40 mouse cellular contexts compared by ENCODE assay signal in genomic region chrX:36385340-36385739, GRCm38 (mm10). TPM values are rescaled to one million over a fixed set of nuclear protein-coding genes. Genes with fewer than 3 reads are reported as not detected.
DNase-seq lines count a peak whose midpoint lies in the region; ATAC-seq and TF ChIP-seq lines count a peak whose summit lies in the region.
"Had no signal": no experiment of that assay in that cellular context is flagged by ENCODE, and none has a peak within 500 bp of the region (broad histone marks: within the 10 kb centered on the region; RNA-seq: fewer than 3 reads in every experiment).

No protein-coding gene starts in this region.

- no peak overlapping the region for H3K27ac ChIP-seq in intestine, embryonic 15.5 days
- no peak overlapping the region for H3K27ac ChIP-seq in limb, embryonic 10.5 days
- H3K27ac ChIP-seq: embryonic facial prominence, embryonic 12.5 days; forebrain, embryonic 10.5 days; forebrain, embryonic 15.5 days; gastrocnemius, adult 2 months; heart, embryonic 10.5 days; heart, embryonic 15.5 days; hindbrain, embryonic 12.5 days; hindbrain, postnatal 0 days; limb, embryonic 12.5 days; liver, embryonic 15.5 days; lung, embryonic 15.5 days; midbrain, embryonic 12.5 days had no signal

- H3K4me1 ChIP-seq in intestine, embryonic 15.5 days (replicated peaks), result no peaks in the 10 kb centered on the region
- H3K4me1 ChIP-seq in lung, adult 2 months (ENCODE audit: control insufficient read depth, insufficient read depth, low read length), result no peaks in the 10 kb centered on the region
- H3K4me1 ChIP-seq in limb, embryonic 10.5 days, result no peaks in the 10 kb centered on the region
- H3K4me1 ChIP-seq: embryonic facial prominence, embryonic 12.5 days; forebrain, embryonic 10.5 days; forebrain, embryonic 15.5 days; heart, embryonic 10.5 days; heart, embryonic 15.5 days; hindbrain, embryonic 12.5 days; limb, embryonic 12.5 days; liver, embryonic 15.5 days; lung, embryonic 15.5 days; midbrain, embryonic 12.5 days had no signal

- TF ChIP-seq POLR2A in lung, adult 2 months (IDR thresholded peaks at IDR 0.05; ENCODE audit: borderline replicate concordance, extremely low read depth, low read depth, low read length), result no peak

- peak; percentile 54 to 77 for DNase-seq in adrenal gland, adult (ENCODE audit: inconsistent age in 2 of 2, low spot score in 1 of 2)
- no peak for DNase-seq in adrenal gland, postnatal 4 days (ENCODE audit: low spot score in 2 of 2)
- peak; percentile 17 for DNase-seq in adrenal gland, postnatal 10 days
- no peak for DNase-seq in gastrocnemius, postnatal 4 days (ENCODE audit: low spot score in 2 of 2)
- DNase-seq in lung, adult 2 months, result no peak
- no peak for DNase-seq in layer of hippocampus, postnatal 10 days (ENCODE audit: low spot score in 2 of 2)
- no peak for DNase-seq in limb, embryonic 10.5 days (ENCODE audit: low spot score)
- DNase-seq: cerebellum, adult 11-12 months; cerebellum, adult 9-11 months; embryo, embryonic 11 days; gastrocnemius, adult 2 months; heart, postnatal 36 days; kidney, adult 11 months; kidney, postnatal 14 days; layer of hippocampus, adult 9-11 months; lung, postnatal 36 days; thymus, postnatal 14 days had no signal

- H3K9me3 ChIP-seq in intestine, embryonic 15.5 days, result no peaks in the 10 kb centered on the region
- H3K9me3 ChIP-seq in limb, embryonic 10.5 days (replicated peaks), result no peaks in the 10 kb centered on the region
- H3K9me3 ChIP-seq: embryonic facial prominence, embryonic 12.5 days; forebrain, embryonic 10.5 days; forebrain, embryonic 15.5 days; heart, embryonic 10.5 days; heart, embryonic 15.5 days; hindbrain, embryonic 12.5 days; limb, embryonic 12.5 days; liver, embryonic 15.5 days; lung, embryonic 15.5 days; midbrain, embryonic 12.5 days had no signal

- H3K9ac ChIP-seq in intestine, embryonic 15.5 days, result no peak overlapping the region
- H3K9ac ChIP-seq: embryonic facial prominence, embryonic 12.5 days; forebrain, embryonic 15.5 days; heart, embryonic 15.5 days; hindbrain, embryonic 12.5 days; limb, embryonic 12.5 days; liver, embryonic 15.5 days; lung, embryonic 15.5 days; midbrain, embryonic 12.5 days had no signal

- H3K4me2 ChIP-seq in intestine, embryonic 15.5 days (replicated peaks), result no peak overlapping the region
- H3K4me2 ChIP-seq: embryonic facial prominence, embryonic 12.5 days; forebrain, embryonic 15.5 days; heart, embryonic 15.5 days; hindbrain, embryonic 12.5 days; limb, embryonic 12.5 days; liver, embryonic 15.5 days; lung, embryonic 15.5 days; midbrain, embryonic 12.5 days had no signal

- H3K36me3 ChIP-seq in intestine, embryonic 15.5 days, result no peaks in the 10 kb centered on the region
- H3K36me3 ChIP-seq in limb, embryonic 10.5 days, result no peaks in the 10 kb centered on the region
- H3K36me3 ChIP-seq: embryonic facial prominence, embryonic 12.5 days; forebrain, embryonic 10.5 days; forebrain, embryonic 15.5 days; heart, embryonic 10.5 days; heart, embryonic 15.5 days; hindbrain, embryonic 12.5 days; limb, embryonic 12.5 days; liver, embryonic 15.5 days; lung, embryonic 15.5 days; midbrain, embryonic 12.5 days had no signal

- H3K27me3 ChIP-seq in intestine, embryonic 15.5 days (replicated peaks), result no peaks in the 10 kb centered on the region
- H3K27me3 ChIP-seq in limb, embryonic 10.5 days (ENCODE audit: low read depth, poor library complexity, severe bottlenecking), result no peaks in the 10 kb centered on the region
- H3K27me3 ChIP-seq: embryonic facial prominence, embryonic 12.5 days; forebrain, embryonic 15.5 days; heart, embryonic 15.5 days; hindbrain, embryonic 12.5 days; limb, embryonic 12.5 days; liver, embryonic 15.5 days; lung, embryonic 15.5 days; midbrain, embryonic 12.5 days had no signal

- H3K4me3 ChIP-seq in intestine, embryonic 15.5 days (replicated peaks), result no peak overlapping the region
- H3K4me3 ChIP-seq in lung, adult 2 months (replicated peaks; ENCODE audit: extremely low read depth, low read depth, low read length), result no peak overlapping the region
- H3K4me3 ChIP-seq in limb, embryonic 10.5 days, result no peak overlapping the region
- H3K4me3 ChIP-seq: embryonic facial prominence, embryonic 12.5 days; forebrain, embryonic 10.5 days; forebrain, embryonic 15.5 days; gastrocnemius, adult 2 months; heart, embryonic 10.5 days; heart, embryonic 15.5 days; hindbrain, embryonic 12.5 days; limb, embryonic 12.5 days; liver, embryonic 15.5 days; lung, embryonic 15.5 days; midbrain, embryonic 12.5 days had no signal

- TF ChIP-seq CTCF in lung, adult 2 months (IDR thresholded peaks at IDR 0.05; ENCODE audit: insufficient read depth, low read length), result no peak

- peak; percentile 61; the same call in 1 of the 2 replicates for ATAC-seq in intestine, embryonic 15.5 days
- ATAC-seq: CD4-positive, CD25-positive, alpha-beta regulatory T cell, adult 4 months; forebrain, embryonic 15.5 days; hindbrain, postnatal 0 days had no signal

RNA-seq across cellular contexts. Expression of gene Gm6268, which starts 15.7 kb away (rescaled TPM):
- not detected for total RNA-seq in adrenal gland, postnatal 4 days (2021)
- not detected for total RNA-seq in adrenal gland, postnatal 10 days (2021)
- not detected in 2 replicates for polyA plus RNA-seq in intestine, embryonic 15.5 days (2015; fragmentation: Nextera tagmentation; extraction: Ambion mirVana)
- not detected for total RNA-seq in gastrocnemius, postnatal 4 days (2021)
- polyA plus RNA-seq in lung, adult 2 months (2012; rRNA removed), result not detected in 2 replicates
- not detected for total RNA-seq in layer of hippocampus, postnatal 10 days (2021)
- not detected in 2 replicates for polyA plus RNA-seq in limb, embryonic 10.5 days (2016; fragmentation: Nextera tagmentation; extraction: Ambion mirVana)
- total RNA-seq: gastrocnemius, adult 2 months; granulocyte monocyte progenitor cell, adult 5-6 weeks; heart, postnatal 36 days; hindbrain, postnatal 0 days; left cerebral cortex, adult 18-20 months; left cerebral cortex, postnatal 14 days; liver, adult 2 months; megakaryocyte, adult 5-6 weeks had no signal
- polyA plus RNA-seq: CD4-positive, CD25-positive, alpha-beta regulatory T cell, adult 4 months; embryonic facial prominence, embryonic 12.5 days; forebrain, embryonic 10.5 days; forebrain, embryonic 15.5 days; frontal cortex, adult 2 months; heart, embryonic 10.5 days; heart, embryonic 15.5 days; hindbrain, embryonic 12.5 days; hindbrain, postnatal 0 days; kidney, embryonic 14.5 days; limb, embryonic 12.5 days; liver, adult 2 months; liver, embryonic 15.5 days; lung, embryonic 15.5 days; midbrain, embryonic 12.5 days; neural tube, embryonic 14.5 days; stomach, embryonic 14.5 days; urinary bladder, adult 2 months had no signal

RNA-seq across cellular contexts. Expression of gene Lonrf3, which starts 57.2 kb away (rescaled TPM):
- 1 to 10 TPM; 7.7 to 8.0 TPM for total RNA-seq in adrenal gland, postnatal 4 days (2021)
- total RNA-seq in adrenal gland, postnatal 10 days (2021), result 1 to 10 TPM; 4.9 to 5.8 TPM
- 0.65 and 1.00 TPM in 2 replicates for polyA plus RNA-seq in intestine, embryonic 15.5 days (2015; fragmentation: Nextera tagmentation; extraction: Ambion mirVana)
- total RNA-seq in gastrocnemius, postnatal 4 days (2021), result 1 to 10 TPM; 3.2 to 4.6 TPM
- polyA plus RNA-seq in lung, adult 2 months (2012; rRNA removed), result 2.9 and 3.7 TPM in 2 replicates
- total RNA-seq in layer of hippocampus, postnatal 10 days (2021), result 10 to 100 TPM; 15.3 to 16.9 TPM
- polyA plus RNA-seq in limb, embryonic 10.5 days (2016; fragmentation: Nextera tagmentation; extraction: Ambion mirVana), result 0.06 and 0.21 TPM in 2 replicates
- polyA plus RNA-seq: CD4-positive, CD25-positive, alpha-beta regulatory T cell, adult 4 months; limb, embryonic 12.5 days had no signal

Comparison
In these comparisons a context has a peak if more than half of its experiments do, and no peak if none do; other contexts are left out.
1. DNase-seq: peak in adrenal gland, adult (2 of 2) and adrenal gland, postnatal 10 days (single experiment); none in adrenal gland, postnatal 4 days (0 of 2), gastrocnemius, postnatal 4 days (0 of 2), lung, adult 2 months (single experiment), layer of hippocampus, postnatal 10 days (0 of 2) and limb, embryonic 10.5 days (single experiment).